Mouse (Mus musculus) embryonic facial prominence, embryonic 11.5 days (tissue): ENCODE measurements at regions not wholly inside any gene's neighbourhood (a gene's known extent, or its start where the extent isn't known, plus 50 kb on each side); places are given as distances from the start of the nearest gene placed in this dataset.

Source experiments
- ATAC-seq: fragments of 200-750 bp; cut with Nextera tagmentation; replicated peaks from 2 replicates; pipeline ENCODE4 v1.8.0; 2017; ENCODE audit warnings: low read depth; ENCODE audit not compliant: insufficient number of reproducible peaks, low FRiP score, low TSS enrichment
- DNase-seq: peaks from one replicate; pipeline ENCODE4 v3.0.0-alpha.2; 2015; ENCODE audit warnings: low spot score
- H3K27ac ChIP-seq: fragments of 300-500 bp; sonication (generic); replicated peaks from 2 replicates; pipeline ENCODE4 v1.5.1; 2014; ENCODE audit warnings: mild to moderate bottlenecking, low read depth, low read length, control low read depth
- H3K27me3 ChIP-seq: fragments of 300-500 bp; sonication (generic); 2 replicates; pipeline ENCODE4 v1.6.1; 2014; ENCODE audit warnings: mild to moderate bottlenecking, low read length, moderate library complexity, mixed read lengths; ENCODE audit not compliant: control insufficient read depth, insufficient read depth
- H3K36me3 ChIP-seq: fragments of 300-500 bp; sonication (generic); replicated peaks from 2 replicates; pipeline ENCODE4 v1.6.1; 2014; ENCODE audit warnings: low read depth, mild to moderate bottlenecking, low read length, moderate library complexity, mixed read lengths; ENCODE audit not compliant: control insufficient read depth, insufficient read depth
- H3K4me1 ChIP-seq: fragments of 300-500 bp; sonication (generic); 2 replicates; pipeline ENCODE4 v1.6.1; 2014; ENCODE audit warnings: low read length, mixed read lengths; ENCODE audit not compliant: control insufficient read depth, insufficient read depth
- H3K4me2 ChIP-seq: fragments of 300-500 bp; sonication (generic); 2 replicates; pipeline ENCODE4 v1.6.1; 2014; ENCODE audit warnings: low read depth, mild to moderate bottlenecking, control low read depth, low read length, moderate library complexity
- H3K4me3 ChIP-seq: fragments of 300-500 bp; sonication (generic); 2 replicates; pipeline ENCODE4 v1.5.1; 2014; ENCODE audit warnings: low read depth, low read length, control low read depth
- H3K9ac ChIP-seq: fragments of 300-500 bp; sonication (generic); replicated peaks from 2 replicates; pipeline ENCODE4 v1.6.1; 2014; ENCODE audit warnings: mild to moderate bottlenecking, control low read depth, low read length
- H3K9me3 ChIP-seq: fragments of 300-500 bp; sonication (generic); replicated peaks from 2 replicates; pipeline ENCODE4 v1.6.1; 2016; ENCODE audit warnings: mild to moderate bottlenecking, low read length, inconsistent platforms, mixed read lengths; ENCODE audit not compliant: control insufficient read depth
- WGBS: fragments of 180-500 bp; shearing (Covaris S2); extraction: QIAGEN DNeasy Blood & Tissue Kit; methylation state at CpG from one replicate; pipeline ENCODE4 v1.1.7; 2014; 5-methylcytosine and 5-hydroxymethylcytosine counted together

DNA sequence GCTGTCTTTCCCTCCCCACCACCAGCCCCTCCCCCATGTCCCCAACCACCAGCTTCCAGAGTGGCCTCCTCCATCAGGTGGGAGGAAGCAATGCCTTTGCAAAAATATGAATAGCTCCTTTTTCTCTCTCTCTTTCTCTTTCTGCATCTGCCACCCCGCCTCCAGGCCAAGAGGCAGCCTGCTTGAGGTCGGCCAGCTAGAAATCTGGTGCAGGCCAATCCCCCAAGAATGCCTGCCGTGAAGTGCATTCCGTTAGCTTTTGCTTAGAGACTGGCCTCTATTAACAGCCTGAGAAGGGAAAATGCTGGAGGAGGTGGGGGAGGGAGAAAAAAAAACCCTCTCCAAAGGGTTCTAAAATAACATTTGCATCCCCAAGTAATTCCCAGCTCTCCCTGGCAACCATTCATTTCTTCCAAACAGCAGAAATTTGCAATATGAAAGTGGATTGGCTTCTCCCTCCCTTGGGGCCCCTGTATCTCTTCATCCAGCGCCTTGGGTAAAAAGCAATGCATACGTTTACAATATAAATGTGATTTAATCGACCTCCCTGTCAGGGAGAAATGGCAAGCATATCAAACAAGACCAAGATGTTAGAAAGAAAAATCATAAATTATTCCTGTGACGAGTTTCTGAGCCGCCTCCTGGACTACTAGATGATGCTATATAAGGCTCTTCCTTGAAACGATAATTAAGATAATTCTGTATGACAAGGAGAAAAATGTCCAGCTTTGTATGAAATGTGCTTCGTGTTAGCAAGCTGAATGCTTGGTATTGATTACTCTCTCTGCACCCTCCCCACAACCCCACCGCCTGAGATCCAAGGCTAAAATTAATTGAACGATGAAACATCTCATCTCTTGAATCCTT, 339.8 kb downstream of the Rps24 start:
- ATAC-seq = peak; percentile 50; the same call in 1 of the 2 replicates
- Histone ChIP-seq H3K4me2 (no peak overlapping the region), H3K4me3 (no peak overlapping the region), H3K9me3 (no peaks in the 10 kb centered on the region), H3K36me3 (no peaks in the 10 kb centered on the region), H3K27me3 (no peaks in the 10 kb centered on the region), H3K4me1 (peaks cover 7% of the 10 kb centered on the region), H3K9ac (no peak overlapping the region), H3K27ac (peak overlapping the region; percentile 88)
- peak; percentile 74 for DNase-seq
- 19% methylated on average over 13 of the region's 13 CpGs for WGBS

DNA sequence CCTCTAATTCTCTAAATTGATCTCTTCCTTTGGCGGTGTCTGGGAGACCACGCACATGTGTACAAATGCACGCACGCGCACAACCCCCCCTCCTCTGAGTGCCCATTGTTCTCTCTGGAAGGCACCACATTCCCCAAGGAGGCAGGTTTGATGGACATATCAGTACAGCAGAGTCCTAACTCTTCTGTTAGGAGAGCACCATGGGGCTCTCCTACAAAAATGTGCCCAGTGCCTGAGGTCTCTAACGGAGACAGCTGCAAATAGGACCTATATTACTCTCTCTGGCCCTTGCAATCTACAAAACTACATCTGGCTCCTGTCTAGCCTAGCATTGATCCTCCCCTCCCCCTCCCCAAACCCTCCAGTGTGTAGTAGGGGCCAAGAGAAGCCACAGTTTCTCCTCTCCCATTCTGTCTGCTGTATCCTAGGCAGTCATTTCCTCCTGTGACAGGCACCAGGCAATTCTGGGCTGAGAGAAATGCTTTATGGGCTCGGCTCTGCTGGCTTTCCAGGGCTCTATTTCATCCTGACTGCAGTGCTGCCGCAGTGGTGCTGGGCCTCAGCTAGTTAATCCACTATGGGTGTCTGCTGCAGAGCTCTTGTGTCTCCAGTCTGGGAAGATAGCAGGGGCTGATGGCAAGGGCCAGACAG, 340.6 kb downstream of the Rps24 start:
- no peaks in the 10 kb centered on the region for H3K9me3 ChIP-seq
- no peaks in the 10 kb centered on the region for H3K36me3 ChIP-seq
- no peak overlapping the region for H3K4me2 ChIP-seq
- H3K9ac ChIP-seq = 0 out of 2 replicates have a peak overlapping the region, but pooled peaks have one; percentile 29
- peak overlapping the region; percentile 88 for H3K27ac ChIP-seq
- ATAC-seq (peak; percentile 50), DNase-seq (peak; percentile 74)
- no peak overlapping the region for H3K4me3 ChIP-seq
- H3K4me1 ChIP-seq = peaks cover 7% of the 10 kb centered on the region
- no peaks in the 10 kb centered on the region for H3K27me3 ChIP-seq
- 14% methylated on average over 8 of the region's 8 CpGs for WGBS

DNA sequence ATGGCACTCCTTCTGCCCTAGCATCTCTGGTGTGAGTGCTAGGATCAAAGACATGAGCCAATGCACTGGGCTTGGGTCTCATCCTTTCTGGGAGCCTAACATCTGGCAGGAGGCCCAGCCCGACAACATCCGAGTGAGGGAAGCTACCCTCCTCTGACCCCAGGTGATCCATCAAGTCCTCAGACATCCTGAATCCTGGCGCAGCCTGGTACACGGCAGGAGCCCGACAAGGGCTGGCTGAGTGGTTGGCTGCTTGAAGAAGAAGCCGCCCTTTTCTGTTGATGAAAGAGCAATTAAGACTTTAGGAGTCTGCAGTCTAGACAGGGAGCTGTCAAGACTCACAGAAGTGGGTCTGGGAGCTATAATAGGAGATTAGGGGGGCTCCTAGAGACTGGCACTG, 342.1 kb downstream of the Rps24 start:
- no peak overlapping the region for H3K4me3 ChIP-seq
- no peak overlapping the region for H3K4me2 ChIP-seq
- no peaks in the 10 kb centered on the region for H3K9me3 ChIP-seq
- no peak for ATAC-seq
- peaks cover 7% of the 10 kb centered on the region for H3K4me1 ChIP-seq
- no peaks in the 10 kb centered on the region for H3K27me3 ChIP-seq
- no peak overlapping the region for H3K9ac ChIP-seq
- no peak for DNase-seq
- 44% methylated on average over 6 of the region's 6 CpGs for WGBS
- no peak overlapping the region for H3K27ac ChIP-seq
- no peaks in the 10 kb centered on the region for H3K36me3 ChIP-seq

DNA sequence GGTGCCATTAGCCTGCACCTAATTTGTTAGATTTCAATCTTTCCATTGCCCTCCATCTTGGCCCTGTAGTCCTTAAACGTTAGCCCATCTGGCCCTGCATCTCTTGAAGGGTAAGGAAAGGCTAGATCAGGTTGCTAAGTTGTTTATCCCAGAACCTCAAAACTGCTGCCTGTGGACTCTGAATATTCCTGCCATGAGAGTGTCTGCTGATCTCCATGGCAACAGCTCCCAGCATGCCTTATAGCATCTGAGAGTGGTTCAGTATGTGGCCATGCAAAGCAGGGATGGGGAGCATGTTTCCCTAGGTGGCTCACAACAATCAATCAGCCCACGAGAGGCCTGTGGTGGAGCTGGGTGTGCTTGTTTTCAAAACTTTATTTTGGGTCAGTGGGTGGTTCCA, 346.3 kb downstream of the Rps24 start:
- no peak overlapping the region for H3K9ac ChIP-seq
- ATAC-seq (no peak), DNase-seq (peak; percentile 25)
- 34% methylated on average over 2 of the region's 2 CpGs for WGBS
- H3K4me3 ChIP-seq = no peak overlapping the region
- no peak overlapping the region for H3K27ac ChIP-seq
- H3K36me3 ChIP-seq = no peaks in the 10 kb centered on the region
- H3K27me3 ChIP-seq = no peaks in the 10 kb centered on the region
- H3K9me3 ChIP-seq = no peaks in the 10 kb centered on the region
- no peak overlapping the region for H3K4me2 ChIP-seq
- H3K4me1 ChIP-seq = peaks cover under 1% of the 10 kb centered on the region; the same call in 1 of the 2 replicates

DNA sequence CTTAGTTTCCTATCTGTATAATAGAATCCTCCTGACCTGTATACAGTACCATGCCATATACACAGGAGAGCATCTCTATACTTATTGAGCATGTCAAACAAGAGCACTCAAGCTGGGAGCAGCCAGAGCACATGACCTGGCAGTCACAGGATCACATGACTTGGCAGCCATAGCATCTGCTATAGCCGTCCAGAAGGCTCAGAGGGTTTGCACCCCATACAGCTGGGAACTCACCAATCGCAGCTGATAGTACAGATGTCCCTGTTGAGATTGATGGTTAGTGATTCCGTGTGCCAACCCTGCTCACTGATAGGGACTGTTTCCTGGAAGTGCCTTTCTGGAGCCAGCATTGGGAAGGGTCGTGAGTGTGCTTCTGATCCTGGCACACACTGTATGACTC, 351.3 kb downstream of the Rps24 start:
- Histone ChIP-seq H3K4me1 (no peaks in the 10 kb centered on the region; the same call in 1 of the 2 replicates), H3K4me2 (no peak overlapping the region), H3K27ac (no peak overlapping the region), H3K9ac (no peak overlapping the region), H3K9me3 (no peaks in the 10 kb centered on the region), H3K27me3 (no peaks in the 10 kb centered on the region), H3K36me3 (no peaks in the 10 kb centered on the region), H3K4me3 (no peak overlapping the region)
- ATAC-seq (no peak), DNase-seq (no peak)
- WGBS = 87% methylated on average over 4 of the region's 4 CpGs

DNA sequence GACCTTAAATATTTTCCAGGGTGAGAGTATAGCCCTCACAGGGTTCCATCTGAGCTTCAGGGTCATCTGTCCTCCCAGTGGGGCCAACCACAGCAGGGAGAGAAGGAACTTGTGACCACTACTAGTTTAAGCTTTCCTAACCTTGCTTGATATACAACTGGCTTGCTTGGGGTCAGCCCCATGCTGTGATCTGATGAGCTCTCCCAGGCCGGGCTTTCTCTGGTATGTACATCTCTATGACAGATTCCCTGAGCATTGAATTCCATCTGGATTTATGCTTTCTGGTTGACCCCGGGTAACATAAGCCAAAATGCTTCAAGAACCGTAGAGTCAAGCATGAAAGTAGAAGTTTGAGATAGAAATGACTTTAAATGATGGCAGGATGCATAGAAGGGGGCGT, 352.1 kb downstream of the Rps24 start:
- H3K9ac ChIP-seq = no peak overlapping the region
- 73% methylated on average over 4 of the region's 4 CpGs for whole genome bisulfite sequencing
- no peaks in the 10 kb centered on the region; the same call in 1 of the 2 replicates for H3K4me1 ChIP-seq
- H3K4me3 ChIP-seq = no peak overlapping the region
- H3K27me3 ChIP-seq = no peaks in the 10 kb centered on the region
- ATAC-seq (no peak), DNase-seq (no peak)
- no peak overlapping the region for H3K27ac ChIP-seq
- no peak overlapping the region for H3K4me2 ChIP-seq
- no peaks in the 10 kb centered on the region for H3K36me3 ChIP-seq
- H3K9me3 ChIP-seq = no peaks in the 10 kb centered on the region

DNA sequence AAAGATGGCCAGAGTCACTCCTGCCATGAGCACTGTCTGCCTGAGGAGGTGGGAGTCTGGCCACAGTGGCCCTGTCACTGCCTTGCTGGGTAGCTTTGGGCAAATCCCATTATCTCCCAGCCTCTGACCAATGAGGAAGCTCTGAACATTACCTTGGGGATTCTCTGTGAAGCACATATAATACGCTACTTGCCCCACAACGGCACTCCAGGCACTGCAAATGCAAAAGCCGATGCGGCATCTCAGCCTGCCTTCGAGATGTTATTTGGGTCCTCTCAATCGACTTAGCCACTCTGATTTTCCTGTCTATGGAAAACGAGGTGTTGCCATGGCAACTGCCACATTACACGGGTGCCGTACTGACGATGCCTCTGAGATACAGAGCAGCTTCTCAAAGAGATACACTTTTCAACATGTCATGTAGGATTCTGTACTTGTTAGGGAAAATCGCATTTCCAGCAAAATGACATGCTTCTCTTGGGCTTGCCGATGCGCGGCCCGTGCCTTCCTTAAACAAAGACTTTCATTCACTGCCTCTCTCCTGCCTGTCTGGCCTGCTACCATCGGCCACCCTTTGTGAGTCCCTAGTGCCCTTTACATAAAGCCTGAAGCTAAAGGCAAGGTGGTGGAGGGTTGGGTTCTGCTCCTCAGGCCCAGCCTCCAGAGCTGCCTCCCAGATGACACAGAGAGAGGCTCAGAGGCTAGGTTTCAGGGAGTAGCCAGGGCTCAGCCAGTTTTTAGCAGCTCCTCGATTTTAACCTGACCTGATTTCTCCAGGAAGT, 355.0 kb downstream of the Rps24 start:
- ATAC-seq (no peak), DNase-seq (peak; percentile 73)
- 21% methylated on average over 17 of the region's 17 CpGs for WGBS
- H3K9me3 ChIP-seq = no peaks in the 10 kb centered on the region
- H3K9ac ChIP-seq = peak overlapping the region; percentile 5
- H3K36me3 ChIP-seq = no peaks in the 10 kb centered on the region
- no peak overlapping the region for H3K4me3 ChIP-seq
- H3K4me1 ChIP-seq = no peaks in the 10 kb centered on the region; the same call in 1 of the 2 replicates
- no peak overlapping the region for H3K4me2 ChIP-seq
- H3K27me3 ChIP-seq = no peaks in the 10 kb centered on the region
- H3K27ac ChIP-seq = no peak overlapping the region
